In the genomic region with DNA sequence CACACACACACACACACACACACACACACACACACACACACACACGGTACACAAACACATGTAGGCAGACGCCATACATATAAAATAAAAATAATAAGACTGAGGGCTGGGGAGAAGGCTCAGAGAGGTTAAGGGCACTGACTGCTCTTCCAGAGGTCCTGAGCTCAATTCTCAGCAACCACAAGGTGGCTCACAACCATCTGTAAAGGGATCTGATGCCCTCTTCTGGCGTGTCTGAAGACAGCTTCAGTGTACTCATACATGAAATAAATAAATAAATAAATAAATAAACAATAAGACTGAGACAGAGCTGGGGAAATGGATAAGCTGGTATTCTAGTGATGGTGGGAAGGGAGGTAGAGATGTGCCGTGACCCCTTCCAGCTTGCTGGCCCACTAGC, we compare ENCODE assay signal across 22 mouse cellular contexts. TPM values are rescaled to one million over a fixed set of nuclear protein-coding genes. Genes with fewer than 3 reads are reported as not detected.
A peak's percentile ranks its signal among the peaks of the same experiment; 100 is the strongest.
DNase-seq lines count a peak whose midpoint lies in the region; ATAC-seq and TF ChIP-seq lines count a peak whose summit lies in the region.
"Had no signal": no experiment of that assay in that cellular context is flagged by ENCODE, and none has a peak within 500 bp of the region (broad histone marks: within the 10 kb centered on the region; RNA-seq: fewer than 3 reads in every experiment).

No protein-coding gene starts in this region.

- no peaks in the 10 kb centered on the region for H3K27me3 ChIP-seq in intestine, postnatal 0 days (replicated peaks; ENCODE audit: control insufficient read depth, insufficient read depth, low read length)
- H3K27me3 ChIP-seq in intestine, embryonic 15.5 days (replicated peaks), result no peaks in the 10 kb centered on the region
- H3K27me3 ChIP-seq in midbrain, postnatal 0 days (ENCODE audit: insufficient read depth, low read length), result no peaks in the 10 kb centered on the region
- no peaks in the 10 kb centered on the region for H3K27me3 ChIP-seq in midbrain, embryonic 10.5 days (ENCODE audit: low read depth, poor library complexity, severe bottlenecking)
- H3K27me3 ChIP-seq in Patski, result no peaks in the 10 kb centered on the region
- H3K27me3 ChIP-seq: hindbrain, embryonic 12.5 days; limb, embryonic 12.5 days; liver, embryonic 13.5 days; midbrain, embryonic 12.5 days had no signal

- no peaks in the 10 kb centered on the region for H3K9me3 ChIP-seq in intestine, postnatal 0 days (ENCODE audit: control insufficient read depth)
- H3K9me3 ChIP-seq in intestine, embryonic 15.5 days, result no peaks in the 10 kb centered on the region
- H3K9me3 ChIP-seq in midbrain, postnatal 0 days (ENCODE audit: low read length), result no peaks in the 10 kb centered on the region
- no peaks in the 10 kb centered on the region for H3K9me3 ChIP-seq in midbrain, embryonic 10.5 days (replicated peaks)
- H3K9me3 ChIP-seq: embryonic facial prominence, embryonic 10.5 days; hindbrain, embryonic 12.5 days; limb, embryonic 12.5 days; liver, embryonic 13.5 days; midbrain, embryonic 12.5 days had no signal

- 75% methylated on average over 4 of the region's 4 CpGs for WGBS in intestine, postnatal 0 days
- WGBS in intestine, embryonic 15.5 days, result 65% methylated on average over 4 of the region's 4 CpGs
- 58% methylated on average over 4 of the region's 4 CpGs for WGBS in midbrain, postnatal 0 days
- 70% methylated on average over 4 of the region's 4 CpGs for WGBS in midbrain, embryonic 10.5 days

- H3K4me1 ChIP-seq in intestine, postnatal 0 days (replicated peaks; ENCODE audit: control insufficient read depth, insufficient read depth, low read length), result no peaks in the 10 kb centered on the region
- H3K4me1 ChIP-seq in intestine, embryonic 15.5 days (replicated peaks), result no peaks in the 10 kb centered on the region
- no peaks in the 10 kb centered on the region for H3K4me1 ChIP-seq in midbrain, postnatal 0 days (ENCODE audit: insufficient read depth, low read length)
- H3K4me1 ChIP-seq in midbrain, embryonic 10.5 days, result no peaks in the 10 kb centered on the region
- H3K4me1 ChIP-seq: embryonic facial prominence, embryonic 10.5 days; hindbrain, embryonic 12.5 days; limb, embryonic 12.5 days; midbrain, embryonic 12.5 days had no signal

- H3K36me3 ChIP-seq in intestine, postnatal 0 days (ENCODE audit: control insufficient read depth, insufficient read depth), result no peaks in the 10 kb centered on the region
- H3K36me3 ChIP-seq in intestine, embryonic 15.5 days, result no peaks in the 10 kb centered on the region
- H3K36me3 ChIP-seq in midbrain, postnatal 0 days (ENCODE audit: insufficient read depth, low read length), result no peaks in the 10 kb centered on the region
- no peaks in the 10 kb centered on the region for H3K36me3 ChIP-seq in midbrain, embryonic 10.5 days
- H3K36me3 ChIP-seq: embryonic facial prominence, embryonic 10.5 days; hindbrain, embryonic 12.5 days; limb, embryonic 12.5 days; liver, embryonic 13.5 days; midbrain, embryonic 12.5 days had no signal

- no peak overlapping the region for H3K27ac ChIP-seq in intestine, postnatal 0 days (ENCODE audit: low read depth, low read length)
- no peak overlapping the region for H3K27ac ChIP-seq in intestine, embryonic 15.5 days
- H3K27ac ChIP-seq in midbrain, postnatal 0 days (ENCODE audit: low read depth, low read length), result no peak overlapping the region
- H3K27ac ChIP-seq in midbrain, embryonic 10.5 days (replicated peaks), result no peak overlapping the region
- H3K27ac ChIP-seq: embryonic facial prominence, embryonic 10.5 days; hindbrain, embryonic 12.5 days; limb, embryonic 12.5 days; liver, embryonic 13.5 days; midbrain, embryonic 12.5 days had no signal

- POLR2A ChIA-PET in Patski (lab: Charles Lee), result no interaction called here

- no peak overlapping the region for H3K4me3 ChIP-seq in intestine, postnatal 0 days (ENCODE audit: low read depth, low read length)
- no peak overlapping the region for H3K4me3 ChIP-seq in intestine, embryonic 15.5 days (replicated peaks)
- no peak overlapping the region for H3K4me3 ChIP-seq in midbrain, postnatal 0 days (ENCODE audit: low read depth, low read length)
- no peak overlapping the region for H3K4me3 ChIP-seq in midbrain, embryonic 10.5 days
- H3K4me3 ChIP-seq: embryonic facial prominence, embryonic 10.5 days; hindbrain, embryonic 12.5 days; limb, embryonic 12.5 days; liver, embryonic 13.5 days; midbrain, embryonic 12.5 days had no signal

- H3K9ac ChIP-seq in intestine, postnatal 0 days (ENCODE audit: low read depth, low read length), result no peak overlapping the region
- no peak overlapping the region for H3K9ac ChIP-seq in intestine, embryonic 15.5 days
- no peak overlapping the region for H3K9ac ChIP-seq in midbrain, postnatal 0 days (replicated peaks; ENCODE audit: low read length, poor library complexity, severe bottlenecking)
- H3K9ac ChIP-seq: hindbrain, embryonic 12.5 days; limb, embryonic 12.5 days; liver, embryonic 13.5 days; midbrain, embryonic 12.5 days had no signal

- no peak overlapping the region for H3K4me2 ChIP-seq in intestine, postnatal 0 days (replicated peaks; ENCODE audit: low read depth)
- no peak overlapping the region for H3K4me2 ChIP-seq in intestine, embryonic 15.5 days (replicated peaks)
- H3K4me2 ChIP-seq in midbrain, postnatal 0 days (ENCODE audit: low read depth, low read length, poor library complexity, severe bottlenecking), result no peak overlapping the region
- H3K4me2 ChIP-seq: hindbrain, embryonic 12.5 days; limb, embryonic 12.5 days; liver, embryonic 13.5 days; midbrain, embryonic 12.5 days had no signal

- no peak for ATAC-seq in intestine, postnatal 0 days
- no peak for ATAC-seq in intestine, embryonic 15.5 days
- no peak for ATAC-seq in midbrain, postnatal 0 days (ENCODE audit: low FRiP score)
- ATAC-seq in Patski, result no peak
- ATAC-seq: forebrain, embryonic 16.5 days; inflammation-experienced regulatory T-cells, adult 6 months had no signal

- in situ Hi-C loops in Patski (cut with MboI; ENCODE audit: low pct_unique_long_range_greater_than_20kb), result no loop called here

- DNase-seq in midbrain, postnatal 0 days (ENCODE audit: low spot score), result no peak
- DNase-seq in midbrain, embryonic 10.5 days (ENCODE audit: low spot score), result no peak
- no peak for DNase-seq in Patski (ENCODE audit: low read depth, low spot score)
- DNase-seq in urinary bladder, postnatal 36 days (ENCODE audit: low spot score in 2 of 2), result no peak
- DNase-seq in spleen, postnatal 4 days (ENCODE audit: low spot score in 2 of 2), result no peak
- DNase-seq: adrenal gland, postnatal 36 days; cerebellum, adult 11 months; cerebellum, adult 9-11 months; gastrocnemius, postnatal 14 days; kidney, adult 8-10 months; kidney, postnatal 25 days; liver, embryonic 13.5 days; lung, postnatal 10 days; thymus, adult 2 months had no signal

- CTCF ChIA-PET in Patski (lab: Charles Lee), result interaction anchor here (1.3 kb wide), 1 partner anchor 10 kb away, joined by 4 read pairs; a partner anchor contains a TSS

- peak; percentile 42 for TF ChIP-seq CTCF in intestine, postnatal 0 days (IDR thresholded peaks at IDR 0.05; ENCODE audit: low read depth)
- peak; percentile 30; the same call in 1 of the 2 replicates for TF ChIP-seq CTCF in midbrain, postnatal 0 days (IDR thresholded peaks at IDR 0.05)
- peak; percentile 56 for TF ChIP-seq CTCF in Patski (IDR thresholded peaks at IDR 0.05)

RNA-seq across cellular contexts. Expression of a gene that starts 10.7 kb away (rescaled TPM):
- 30.8 and 32.4 TPM in 2 replicates for polyA plus RNA-seq in intestine, postnatal 0 days (2015; fragmentation: Nextera tagmentation; extraction: Ambion mirVana)
- 67.6 and 70.5 TPM in 2 replicates for polyA plus RNA-seq in intestine, embryonic 15.5 days (2015; fragmentation: Nextera tagmentation; extraction: Ambion mirVana)
- total RNA-seq in midbrain, postnatal 0 days (2014; rRNA removed), result 96.0 and 143 TPM in 2 replicates
- 68.2 and 69.4 TPM in 2 replicates for polyA plus RNA-seq in midbrain, postnatal 0 days (2015; fragmentation: Nextera tagmentation; extraction: Ambion mirVana)
- 54.9 and 58.2 TPM in 2 replicates for polyA plus RNA-seq in midbrain, embryonic 10.5 days (2016; fragmentation: Nextera tagmentation; extraction: Ambion mirVana)
- polyA plus RNA-seq in Patski (2021), result 83.6 TPM

RNA-seq across cellular contexts. Expression of a gene that starts 33.9 kb away (rescaled TPM):
- polyA plus RNA-seq in intestine, postnatal 0 days (2015; fragmentation: Nextera tagmentation; extraction: Ambion mirVana), result 0.82 and 1.0 TPM in 2 replicates
- 3.6 and 3.9 TPM in 2 replicates for polyA plus RNA-seq in intestine, embryonic 15.5 days (2015; fragmentation: Nextera tagmentation; extraction: Ambion mirVana)
- total RNA-seq in midbrain, postnatal 0 days (2014; rRNA removed), result 0.28 and 3.2 TPM in 2 replicates
- 0.39 and 0.44 TPM in 2 replicates for polyA plus RNA-seq in midbrain, postnatal 0 days (2015; fragmentation: Nextera tagmentation; extraction: Ambion mirVana)
- polyA plus RNA-seq in midbrain, embryonic 10.5 days (2016; fragmentation: Nextera tagmentation; extraction: Ambion mirVana), result 1.2 TPM in 2 replicates
- polyA plus RNA-seq in Patski (2021), result 1.6 TPM
